ENCODE assay signal across 11 mouse cellular contexts in the genomic region with DNA sequence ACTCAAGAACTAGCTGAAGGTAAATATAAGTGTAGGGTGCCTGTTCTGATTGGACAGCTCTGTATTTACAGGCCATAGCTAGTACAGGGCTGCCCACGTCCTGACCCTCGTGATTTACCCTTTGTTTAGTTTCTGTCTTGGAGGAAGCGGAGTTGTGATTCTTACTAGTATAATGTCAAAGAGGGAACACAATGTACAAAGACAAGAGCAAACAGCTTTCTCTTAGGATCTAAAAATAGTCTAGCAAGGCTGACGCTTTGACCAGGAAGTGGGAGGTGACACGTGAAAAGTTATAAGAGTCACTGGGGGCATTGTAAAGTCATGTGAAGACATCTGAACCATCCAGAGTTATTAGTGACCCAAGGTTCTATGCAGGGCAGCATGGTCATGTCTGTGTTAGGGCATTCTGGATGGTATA. TPM values are rescaled to one million over a fixed set of nuclear protein-coding genes. Genes with fewer than 3 reads are reported as not detected.
A peak's percentile ranks its signal among the peaks of the same experiment; 100 is the strongest.
DNase-seq lines count a peak whose midpoint lies in the region; ATAC-seq and TF ChIP-seq lines count a peak whose summit lies in the region.
"Had no signal": no experiment of that assay in that cellular context is flagged by ENCODE, and none has a peak within 500 bp of the region (broad histone marks: within the 10 kb centered on the region; RNA-seq: fewer than 3 reads in every experiment).

No protein-coding gene starts in this region.

- WGBS in lung, embryonic 16.5 days, result 24% methylated on average over 5 of the region's 5 CpGs
- 8% methylated on average over 5 of the region's 5 CpGs for WGBS in heart, adult 2 months
- WGBS in small intestine, adult 2 months, result 23% methylated on average over 5 of the region's 5 CpGs
- 70% methylated on average over 5 of the region's 5 CpGs for WGBS in hindbrain, embryonic 10.5 days

- ATAC-seq in lung, embryonic 16.5 days (ENCODE audit: low read depth), result peak; percentile 64
- ATAC-seq in inflammation-experienced regulatory T-cells, adult 6 months, result peak; percentile 41
- no peak for ATAC-seq in granulocyte monocyte progenitor cell, adult 5-6 weeks (replicated peaks; ENCODE audit: poor library complexity, severe bottlenecking)

- peaks cover 3% of the 10 kb centered on the region; the same call in 1 of the 2 replicates for H3K9me3 ChIP-seq in lung, embryonic 16.5 days (ENCODE audit: control insufficient read depth, low read length)
- peaks cover 5% of the 10 kb centered on the region; the same call in 1 of the 2 replicates for H3K9me3 ChIP-seq in hindbrain, embryonic 10.5 days

- H3K4me3 ChIP-seq in lung, embryonic 16.5 days (ENCODE audit: low read length), result no peak overlapping the region
- H3K4me3 ChIP-seq in heart, adult 2 months, result no peak overlapping the region
- no peak overlapping the region for H3K4me3 ChIP-seq in small intestine, adult 2 months (ENCODE audit: low read depth, low read length)
- no peak overlapping the region for H3K4me3 ChIP-seq in hindbrain, embryonic 10.5 days

- no peak for DNase-seq in lung, postnatal 4 days
- DNase-seq in heart, adult 2 months, result peak; percentile 18 to 23
- no peak for DNase-seq in hindbrain, embryonic 10.5 days (ENCODE audit: low spot score)
- no peak for DNase-seq in adrenal gland, postnatal 4 days (ENCODE audit: low spot score in 2 of 2)
- DNase-seq: adrenal gland, postnatal 10 days; cerebellum, postnatal 25 days; gastrocnemius, postnatal 14 days had no signal

- intact Hi-C loops in heart, adult 2 months (cut with DNase I), result no loop called here

- H3K27me3 ChIP-seq in lung, embryonic 16.5 days (ENCODE audit: control insufficient read depth, insufficient read depth, low read depth, low read length), result no peaks in the 10 kb centered on the region
- no peaks in the 10 kb centered on the region for H3K27me3 ChIP-seq in heart, adult 2 months (ENCODE audit: control insufficient read depth, insufficient read depth, low read length)
- no peaks in the 10 kb centered on the region for H3K27me3 ChIP-seq in small intestine, adult 2 months (ENCODE audit: control insufficient read depth, insufficient read depth, low read length)
- no peaks in the 10 kb centered on the region for H3K27me3 ChIP-seq in hindbrain, embryonic 10.5 days (ENCODE audit: insufficient read depth, poor library complexity, severe bottlenecking)

- H3K9ac ChIP-seq in lung, embryonic 16.5 days (ENCODE audit: low read length), result no peak overlapping the region
- H3K9ac ChIP-seq in heart, adult 2 months (ENCODE audit: low read depth, low read length), result 0 out of 2 replicates have a peak overlapping the region, but pooled peaks have one; percentile 47

- no peak for TF ChIP-seq CTCF in heart, adult 2 months (IDR thresholded peaks at IDR 0.05)
- TF ChIP-seq CTCF in small intestine, adult 2 months (IDR thresholded peaks at IDR 0.05; ENCODE audit: extremely low read depth, insufficient read length, insufficient replicate concordance, low read depth, low read length), result no peak

- H3K4me1 ChIP-seq in lung, embryonic 16.5 days (replicated peaks; ENCODE audit: control insufficient read depth, insufficient read depth, low read length), result no peaks in the 10 kb centered on the region
- peaks cover 5% of the 10 kb centered on the region; the same call in 1 of the 2 replicates for H3K4me1 ChIP-seq in heart, adult 2 months (ENCODE audit: control insufficient read depth, insufficient read depth, low read length)
- H3K4me1 ChIP-seq in small intestine, adult 2 months (ENCODE audit: control insufficient read depth, insufficient read depth, insufficient read length, low read length), result peaks cover 6% of the 10 kb centered on the region
- peaks cover 20% of the 10 kb centered on the region for H3K4me1 ChIP-seq in hindbrain, embryonic 10.5 days (replicated peaks)

- H3K36me3 ChIP-seq in lung, embryonic 16.5 days (ENCODE audit: control insufficient read depth, insufficient read depth, low read length), result peaks cover 8% of the 10 kb centered on the region; the same call in 1 of the 2 replicates
- H3K36me3 ChIP-seq in heart, adult 2 months (ENCODE audit: control insufficient read depth, insufficient read depth, low read length), result peaks cover 2% of the 10 kb centered on the region; the same call in 1 of the 2 replicates
- H3K36me3 ChIP-seq in small intestine, adult 2 months (ENCODE audit: control insufficient read depth, insufficient read depth, low read length), result no peaks in the 10 kb centered on the region
- H3K36me3 ChIP-seq in hindbrain, embryonic 10.5 days, result peaks cover 33% of the 10 kb centered on the region

- no peaks in the 10 kb centered on the region for H3K79me2 ChIP-seq in heart, adult 2 months (replicated peaks; ENCODE audit: control insufficient read depth, insufficient read depth, low read length)

- no peak overlapping the region for H3K4me2 ChIP-seq in lung, embryonic 16.5 days (ENCODE audit: low read depth, low read length)

- no peak for TF ChIP-seq EP300 in heart, adult 2 months (IDR thresholded peaks at IDR 0.05; ENCODE audit: insufficient read depth, low read depth, low read length)

- 0 out of 2 replicates have a peak, but pooled peaks have one; percentile 46 for TF ChIP-seq POLR2A in heart, adult 2 months (IDR thresholded peaks at IDR 0.05; ENCODE audit: insufficient read depth, low read depth, low read length)
- TF ChIP-seq POLR2A in small intestine, adult 2 months (IDR thresholded peaks at IDR 0.05; ENCODE audit: low read depth, low read length), result no peak

- no peak overlapping the region for H3K27ac ChIP-seq in lung, embryonic 16.5 days (ENCODE audit: low read length)
- H3K27ac ChIP-seq in heart, adult 2 months, result peak overlapping the region; percentile 82
- H3K27ac ChIP-seq in small intestine, adult 2 months (ENCODE audit: insufficient read depth, low read depth, low read length), result 0 out of 2 replicates have a peak overlapping the region, but pooled peaks have one; percentile 29
- H3K27ac ChIP-seq in hindbrain, embryonic 10.5 days, result no peak overlapping the region

RNA-seq across cellular contexts. Expression of a gene that starts 52.8 kb away (rescaled TPM):
- 135 and 154 TPM in 2 replicates for polyA plus RNA-seq in lung, embryonic 16.5 days (2015; fragmentation: Nextera tagmentation; extraction: Ambion mirVana)
- 100 to 1,000 TPM; 328 to 391 TPM for total RNA-seq in heart, adult 2 months (2021)
- 136 and 178 TPM in 2 replicates for polyA plus RNA-seq in heart, adult 2 months (2012; rRNA removed)
- polyA plus RNA-seq in inflammation-experienced regulatory T-cells, adult 6 months (2017; shearing (Covaris generic)), result 1 to 10 TPM in 2 of 3 experiments, under 1 TPM in 1; 0.19 to 3.4 (median 2.4) TPM
- polyA plus RNA-seq in small intestine, adult 2 months (2012; rRNA removed), result 204 and 369 TPM in 2 replicates
- 7.5 and 8.7 TPM in 2 replicates for total RNA-seq in granulocyte monocyte progenitor cell, adult 5-6 weeks (2014; fragmentation: Nextera tagmentation)
- total RNA-seq in granulocyte monocyte progenitor cell, adult 5-6 weeks (2017), result 5.6 and 8.1 TPM in 2 replicates
- 19.0 and 25.9 TPM in 2 replicates for polyA plus RNA-seq in hindbrain, embryonic 10.5 days (2016; fragmentation: Nextera tagmentation; extraction: Ambion mirVana)
- 100 to 1,000 TPM; 101 to 236 TPM for total RNA-seq in adrenal gland, postnatal 4 days (2021)

Comparison
In these comparisons a context has a peak if more than half of its experiments do, and no peak if none do; other contexts are left out.
1. H3K27ac ChIP-seq: peak in heart, adult 2 months (single experiment) and small intestine, adult 2 months (single experiment); none in lung, embryonic 16.5 days (single experiment) and hindbrain, embryonic 10.5 days (single experiment).
2. DNase-seq: peak in heart, adult 2 months (2 of 2); none in lung, postnatal 4 days (0 of 2), hindbrain, embryonic 10.5 days (single experiment) and adrenal gland, postnatal 4 days (0 of 2).